Mouse (Mus musculus): ENCODE measurements at regions not wholly inside any gene's neighbourhood (a gene's known extent, or its start where the extent isn't known, plus 50 kb on each side); places are given as distances from the start of the nearest gene placed in this dataset.

DNA sequence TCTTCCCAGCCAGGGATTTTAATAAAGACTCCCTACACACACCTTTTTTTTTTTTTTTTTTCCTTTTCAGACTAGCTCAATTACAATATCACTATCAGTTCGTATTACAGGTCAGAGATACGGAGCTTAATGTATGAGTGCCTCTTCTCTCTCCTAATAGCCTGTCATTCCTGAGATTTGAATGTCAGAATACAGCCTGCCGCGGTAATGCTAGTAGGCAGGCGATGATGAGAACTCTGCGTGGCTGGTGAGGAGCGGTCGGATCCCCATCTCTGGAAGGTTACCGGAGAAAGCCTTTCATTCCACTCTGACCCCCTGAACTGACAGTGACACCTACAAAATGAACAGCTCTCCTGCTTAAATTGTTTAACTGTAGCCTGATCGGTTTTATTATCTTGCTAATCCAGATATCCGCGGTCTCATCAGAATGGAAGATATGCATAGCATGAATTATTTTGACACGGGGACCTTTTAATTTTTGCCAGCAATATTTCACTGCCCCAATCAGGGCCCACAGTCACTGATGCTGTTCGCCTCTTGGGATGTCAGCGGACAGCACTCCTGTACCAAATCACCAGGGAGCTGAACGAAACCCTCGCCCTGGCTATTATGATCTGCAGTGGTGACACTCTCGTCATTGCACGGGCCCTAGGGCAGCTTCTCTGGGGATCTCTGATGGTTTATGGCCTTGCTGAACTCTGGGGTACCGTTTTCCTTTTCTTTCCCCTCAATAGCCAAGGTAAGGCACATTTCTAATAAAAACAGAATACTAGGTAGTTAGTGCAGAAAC, 690.9 kb downstream of the 1700064H15Rik start:
- TF ChIP-seq CTCF (IDR thresholded peaks at IDR 0.05; ENCODE audit: low read depth), result no peak
- Histone ChIP-seq H3K27ac (no peak overlapping the region), H3K4me3 (ENCODE audit: low read length) (no peak overlapping the region), H3K36me3 (ENCODE audit: insufficient read depth, low read length) (no peaks in the 10 kb centered on the region), H3K4me2 (ENCODE audit: low read depth, low read length) (peak overlapping the region; percentile 18; the same call in 1 of the 2 replicates), H3K9me3 (ENCODE audit: low read length) (no peaks in the 10 kb centered on the region), H3K27me3 (ENCODE audit: insufficient read depth, low read length) (no peaks in the 10 kb centered on the region), H3K4me1 (ENCODE audit: insufficient read depth, low read length) (no peaks in the 10 kb centered on the region), H3K9ac (replicated peaks; ENCODE audit: low read length) (no peak overlapping the region)
- WGBS, result 74% methylated on average over 20 of the region's 20 CpGs
- DNase-seq (ENCODE audit: low spot score) (no peak), ATAC-seq (0 out of 2 replicates have a peak, but pooled peaks have one; percentile 36)

GRCm38 (mm10) chr3:18941301-18942177, 686.9 kb downstream of the 1700064H15Rik start:
- DNase-seq (ENCODE audit: low spot score), result no peak
- ATAC-seq, result no peak

DNA sequence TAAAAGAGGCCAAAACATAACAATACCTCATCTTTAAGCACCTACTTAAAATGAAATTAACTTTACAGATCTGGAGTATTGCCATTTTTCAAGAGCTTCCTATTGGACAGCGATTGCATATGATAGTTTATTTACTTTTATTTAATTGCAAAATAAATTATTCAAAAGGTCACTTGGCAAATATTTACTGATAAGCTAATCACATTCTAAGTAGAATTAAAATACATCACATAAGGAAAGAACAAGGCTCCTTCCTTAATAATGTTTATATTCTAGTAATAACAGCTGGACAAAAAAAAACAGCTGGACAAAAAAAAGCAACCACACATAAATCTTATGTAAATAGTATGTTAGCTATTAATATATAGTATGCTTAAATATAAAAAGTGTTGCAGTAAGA, 668.1 kb downstream of the 1700064H15Rik start:
- 90% methylated on average over 1 of the region's 1 CpGs for WGBS
- ATAC-seq, result no peak

More at GRCm38 (mm10) chr3:18941301-18942177, 686.9 kb downstream of the 1700064H15Rik start:
- Histone ChIP-seq H3K36me3 (ENCODE audit: insufficient read depth, low read length) (no peaks in the 10 kb centered on the region), H3K27me3 (ENCODE audit: insufficient read depth, low read length) (no peaks in the 10 kb centered on the region), H3K4me2 (ENCODE audit: low read depth, low read length) (no peak overlapping the region), H3K27ac (no peak overlapping the region), H3K9me3 (ENCODE audit: low read length) (no peaks in the 10 kb centered on the region), H3K4me3 (ENCODE audit: low read length) (no peak overlapping the region), H3K9ac (replicated peaks; ENCODE audit: low read length) (no peak overlapping the region), H3K4me1 (ENCODE audit: insufficient read depth, low read length) (no peaks in the 10 kb centered on the region)
- no peak for TF ChIP-seq CTCF (IDR thresholded peaks at IDR 0.05; ENCODE audit: low read depth)
- 75% methylated on average over 11 of the region's 11 CpGs for WGBS

DNA sequence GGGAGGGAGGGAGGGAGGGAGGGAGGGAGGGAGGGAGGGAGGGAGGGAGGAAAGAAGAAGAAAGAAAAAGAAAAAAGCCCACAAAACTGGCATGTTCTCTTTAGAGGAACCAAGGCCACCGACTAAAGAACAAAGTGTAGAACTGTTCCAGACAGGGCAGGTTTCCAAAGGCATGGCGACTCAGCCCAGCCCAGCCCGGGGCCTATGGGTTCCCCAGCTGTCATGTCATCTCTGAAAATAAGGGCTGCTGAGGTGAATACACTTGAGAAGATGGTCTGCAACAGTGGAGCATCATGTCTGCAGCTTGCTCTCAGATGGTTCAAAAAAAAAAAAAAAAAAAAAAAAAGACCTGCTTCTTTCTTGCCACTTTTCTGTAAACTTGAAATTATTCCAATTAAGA, 639.8 kb downstream of the 1700064H15Rik start:
- no peaks in the 10 kb centered on the region for H3K4me1 ChIP-seq (ENCODE audit: insufficient read depth, low read length)
- DNase-seq (ENCODE audit: low spot score), result peak; percentile 64
- peak; percentile 62; the same call in 1 of the 2 replicates for ATAC-seq
- WGBS, result 52% methylated on average over 3 of the region's 3 CpGs
- no peaks in the 10 kb centered on the region for H3K36me3 ChIP-seq (ENCODE audit: insufficient read depth, low read length)
- H3K27me3 ChIP-seq (ENCODE audit: insufficient read depth, low read length), result no peaks in the 10 kb centered on the region
- H3K4me3 ChIP-seq (ENCODE audit: low read length), result no peak overlapping the region
- H3K4me2 ChIP-seq (ENCODE audit: low read depth, low read length), result no peak overlapping the region
- H3K9me3 ChIP-seq (ENCODE audit: low read length), result no peaks in the 10 kb centered on the region
- TF ChIP-seq CTCF (IDR thresholded peaks at IDR 0.05; ENCODE audit: low read depth), result no peak
- no peak overlapping the region for H3K9ac ChIP-seq (replicated peaks; ENCODE audit: low read length)
- no peak overlapping the region for H3K27ac ChIP-seq

More for the DNA sequence above, 668.1 kb downstream of the 1700064H15Rik start:
- H3K36me3 ChIP-seq (ENCODE audit: insufficient read depth, low read length), result no peaks in the 10 kb centered on the region
- DNase-seq (ENCODE audit: low spot score), result no peak
- no peaks in the 10 kb centered on the region for H3K4me1 ChIP-seq (ENCODE audit: insufficient read depth, low read length)
- no peak overlapping the region for H3K4me3 ChIP-seq (ENCODE audit: low read length)
- H3K27me3 ChIP-seq (ENCODE audit: insufficient read depth, low read length), result no peaks in the 10 kb centered on the region
- no peak overlapping the region for H3K4me2 ChIP-seq (ENCODE audit: low read depth, low read length)
- H3K9me3 ChIP-seq (ENCODE audit: low read length), result no peaks in the 10 kb centered on the region
- no peak overlapping the region for H3K9ac ChIP-seq (replicated peaks; ENCODE audit: low read length)
- H3K27ac ChIP-seq, result no peak overlapping the region
- TF ChIP-seq CTCF (IDR thresholded peaks at IDR 0.05; ENCODE audit: low read depth), result no peak

DNA sequence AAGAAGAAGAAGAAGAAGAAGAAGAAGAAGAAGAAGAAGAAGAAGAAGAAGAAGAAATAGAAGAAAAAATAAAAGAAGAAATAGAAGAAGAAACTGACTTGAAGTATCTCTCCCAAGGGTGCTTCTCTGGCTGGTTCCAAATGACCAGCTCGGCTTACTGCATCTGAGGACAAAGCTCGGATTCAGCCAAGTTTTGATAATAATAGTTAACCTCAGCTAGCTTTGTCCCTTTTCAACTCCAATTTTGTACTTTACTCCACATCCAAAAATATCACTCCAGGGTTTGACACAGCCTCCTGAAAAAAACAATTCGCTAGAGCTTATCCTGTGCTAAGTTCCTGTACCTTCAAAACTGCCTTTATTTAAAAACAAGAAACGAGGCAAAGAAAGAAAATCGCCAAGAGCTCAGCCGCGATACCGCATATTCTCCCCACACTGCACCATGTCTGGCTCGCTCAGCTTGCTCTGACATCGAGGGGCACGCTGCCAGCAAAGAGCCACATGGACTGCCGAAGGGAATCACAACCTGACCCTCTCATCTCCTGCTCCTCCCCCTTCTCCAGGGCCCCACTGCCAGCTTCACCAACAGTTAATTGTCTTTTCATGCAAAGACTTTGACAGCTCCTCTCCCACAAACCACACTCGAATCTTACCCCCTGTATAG, 638.8 kb downstream of the 1700064H15Rik start:
- Histone ChIP-seq H3K27ac (peak overlapping the region; percentile 65), H3K36me3 (ENCODE audit: insufficient read depth, low read length) (no peaks in the 10 kb centered on the region), H3K9ac (replicated peaks; ENCODE audit: low read length) (no peak overlapping the region), H3K4me3 (ENCODE audit: low read length) (no peak overlapping the region; the same call in 1 of the 2 replicates), H3K27me3 (ENCODE audit: insufficient read depth, low read length) (no peaks in the 10 kb centered on the region), H3K4me1 (ENCODE audit: insufficient read depth, low read length) (no peaks in the 10 kb centered on the region), H3K4me2 (ENCODE audit: low read depth, low read length) (peak overlapping the region; percentile 38; the same call in 1 of the 2 replicates), H3K9me3 (ENCODE audit: low read length) (no peaks in the 10 kb centered on the region)
- peak; percentile 88 for DNase-seq (ENCODE audit: low spot score)
- 37% methylated on average over 13 of the region's 13 CpGs for WGBS
- TF ChIP-seq CTCF (IDR thresholded peaks at IDR 0.05; ENCODE audit: low read depth), result no peak
- peak; percentile 94 for ATAC-seq

DNA sequence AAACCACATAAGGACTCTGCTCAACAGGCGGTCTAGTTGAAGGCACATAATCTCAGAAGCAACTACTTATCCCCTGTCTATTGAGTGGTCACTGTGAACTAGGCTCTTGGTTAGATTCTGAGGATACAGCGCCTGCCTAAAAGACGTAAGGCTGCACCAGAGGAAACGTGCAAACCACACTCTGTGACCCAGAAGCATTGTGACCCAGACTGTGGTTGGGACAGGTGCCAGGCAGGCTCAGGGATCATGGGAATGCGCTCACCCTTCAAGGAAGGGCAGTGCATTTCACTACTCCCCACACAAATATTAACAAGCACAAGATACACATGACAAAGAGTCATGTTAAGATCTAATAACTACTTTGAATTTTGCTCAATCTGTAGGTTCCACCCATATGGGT, 628.3 kb downstream of the 1700064H15Rik start:
- H3K9ac ChIP-seq (replicated peaks; ENCODE audit: low read length), result no peak overlapping the region
- no peak overlapping the region for H3K4me3 ChIP-seq (ENCODE audit: low read length)
- no peaks in the 10 kb centered on the region for H3K27me3 ChIP-seq (ENCODE audit: insufficient read depth, low read length)
- H3K9me3 ChIP-seq (ENCODE audit: low read length), result no peaks in the 10 kb centered on the region
- no peak for DNase-seq (ENCODE audit: low spot score)
- no peak for ATAC-seq
- H3K27ac ChIP-seq, result no peak overlapping the region
- H3K36me3 ChIP-seq (ENCODE audit: insufficient read depth, low read length), result no peaks in the 10 kb centered on the region
- H3K4me2 ChIP-seq (ENCODE audit: low read depth, low read length), result no peak overlapping the region
- no peaks in the 10 kb centered on the region for H3K4me1 ChIP-seq (ENCODE audit: insufficient read depth, low read length)
- no peak for TF ChIP-seq CTCF (IDR thresholded peaks at IDR 0.05; ENCODE audit: low read depth)
- 79% methylated on average over 5 of the region's 5 CpGs for WGBS

Measured in hindbrain, postnatal 0 days (tissue).